ENCODE assay signal across 25 mouse cellular contexts in the genomic region with DNA sequence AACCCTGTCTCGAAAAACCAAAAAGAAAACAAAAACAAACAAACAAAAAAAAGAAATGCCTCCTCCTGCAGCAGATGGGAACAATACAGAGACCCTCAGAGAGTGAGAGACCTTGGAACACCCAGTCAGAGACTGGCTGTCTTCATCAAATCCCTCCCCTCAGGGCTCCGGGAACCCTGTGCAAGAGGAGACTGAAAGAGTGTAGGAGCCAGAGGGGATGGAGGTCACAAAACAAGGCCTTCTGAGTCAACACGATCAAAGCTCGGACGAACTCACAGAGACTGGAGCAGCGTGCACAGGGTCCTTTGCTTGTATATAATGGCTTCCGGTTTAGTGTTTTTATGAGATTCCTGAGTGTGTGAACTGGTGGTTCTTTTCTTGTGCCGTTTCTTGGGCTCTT. TPM values are rescaled to one million over a fixed set of nuclear protein-coding genes. Genes with fewer than 3 reads are reported as not detected.
"Had no signal": no experiment of that assay in that cellular context is flagged by ENCODE, and none has a peak within 500 bp of the region (broad histone marks: within the 10 kb centered on the region; RNA-seq: fewer than 3 reads in every experiment).

No protein-coding gene starts in this region.

- H3K27ac ChIP-seq: midbrain, embryonic 10.5 days; midbrain, embryonic 12.5 days; neural tube, embryonic 13.5 days; neural tube, embryonic 15.5 days had no signal

- H3K4me1 ChIP-seq: midbrain, embryonic 10.5 days; midbrain, embryonic 12.5 days; neural tube, embryonic 13.5 days; neural tube, embryonic 15.5 days had no signal

- H3K4me3 ChIP-seq: midbrain, embryonic 10.5 days; midbrain, embryonic 12.5 days; myocyte; neural tube, embryonic 13.5 days; neural tube, embryonic 15.5 days had no signal

- DNase-seq: lung, adult 18-20 months; lung, embryonic 14.5 days; lung, postnatal 10 days; lung, postnatal 4 days; midbrain, embryonic 14.5 days; retina, postnatal 1 day; right cerebral cortex, adult 18-20 months; right cerebral cortex, postnatal 25 days; right cerebral cortex, postnatal 4 days; spleen, adult 18-20 months; thymus, adult 2 months; thymus, postnatal 25 days had no signal

- H3K27me3 ChIP-seq: midbrain, embryonic 12.5 days; neural tube, embryonic 13.5 days; neural tube, embryonic 15.5 days had no signal

- H3K4me2 ChIP-seq: lung, embryonic 14.5 days; midbrain, embryonic 12.5 days; neural tube, embryonic 13.5 days; neural tube, embryonic 15.5 days had no signal

- H3K36me3 ChIP-seq: midbrain, embryonic 10.5 days; midbrain, embryonic 12.5 days; neural tube, embryonic 13.5 days; neural tube, embryonic 15.5 days had no signal

- H3K9me3 ChIP-seq: midbrain, embryonic 12.5 days; neural tube, embryonic 13.5 days; neural tube, embryonic 15.5 days had no signal

- H3K9ac ChIP-seq: lung, embryonic 14.5 days; midbrain, embryonic 12.5 days; neural tube, embryonic 13.5 days; neural tube, embryonic 15.5 days had no signal

- ATAC-seq: midbrain, embryonic 16.5 days had no signal

RNA-seq across cellular contexts. Expression of a gene that starts 9.0 kb away (rescaled TPM):
- total RNA-seq: megakaryocyte, adult 5-6 weeks; megakaryocyte-erythroid progenitor cell, adult 5-6 weeks had no signal
- polyA plus RNA-seq: lung, embryonic 14.5 days; lung, embryonic 16.5 days; midbrain, embryonic 10.5 days; midbrain, embryonic 12.5 days; midbrain, embryonic 14.5 days; midbrain, embryonic 16.5 days; myocyte; neural tube, embryonic 11.5 days; neural tube, embryonic 13.5 days; neural tube, embryonic 15.5 days; small intestine, adult 2 months; stomach, embryonic 14.5 days; stomach, embryonic 16.5 days; thymus, adult 2 months had no signal

RNA-seq across cellular contexts. Expression of a gene that starts 11.8 kb away (rescaled TPM):
- total RNA-seq: megakaryocyte-erythroid progenitor cell, adult 5-6 weeks had no signal
- polyA plus RNA-seq: myocyte had no signal
